Mouse (Mus musculus) embryonic fibroblast, embryonic 13.5 days (primary cell): ENCODE results near the gene Fam92b.

Experiments
- CTCF ChIP-seq: IDR thresholded peaks from 2 replicates; pipeline ENCODE4 v1.5.1; 2011; ENCODE audit warnings: mild to moderate bottlenecking, control low read depth, low read length, moderate library complexity, borderline replicate concordance; ENCODE audit not compliant: insufficient read depth
- POLR2A ChIP-seq: IDR thresholded peaks from 2 replicates; pipeline ENCODE4 v1.6.1; 2011; ENCODE audit warnings: low read depth, mild to moderate bottlenecking, control low read depth, low read length, moderate library complexity

DNA sequence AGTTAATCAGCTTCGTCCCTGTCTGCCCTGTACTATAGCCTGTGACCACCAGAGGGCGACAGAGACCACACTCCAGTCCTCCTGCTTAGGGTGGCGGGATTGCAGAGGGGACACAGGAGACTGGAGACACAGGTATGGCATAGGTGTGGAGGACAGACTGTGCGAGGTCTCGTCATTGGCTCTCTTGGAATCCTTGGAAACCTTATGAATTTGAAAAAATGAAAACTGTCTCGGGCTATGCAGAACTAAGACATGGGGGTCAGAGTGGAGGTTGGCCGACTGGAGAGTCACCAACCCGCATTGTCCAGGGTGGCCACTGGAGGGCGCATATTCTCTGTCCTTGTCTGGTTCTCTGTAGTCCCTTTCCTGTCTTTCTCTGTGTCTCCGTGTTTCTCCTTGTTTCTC is 1.8 kb upstream of the Fam92b start:
- no peak for TF ChIP-seq POLR2A
- peak; percentile 98 for TF ChIP-seq CTCF
